Mouse (Mus musculus): ENCODE results near the gene Sdr39u1. TPM values are rescaled to one million over a fixed set of nuclear protein-coding genes. Genes with fewer than 3 reads are reported as not detected.

The Sdr39u1 gene
- polyA plus RNA-seq, 1 experiment from 2014 or later = 89.2 TPM

- H3K9me3 ChIP-seq (ENCODE audit: control insufficient read depth, low read length) = no peaks in the 10 kb centered on the region
- no peaks in the 10 kb centered on the region for H3K27me3 ChIP-seq (replicated peaks; ENCODE audit: control insufficient read depth, insufficient read depth, low read length)
- H3K4me1 ChIP-seq (ENCODE audit: control insufficient read depth, insufficient read depth, low read length) = no peaks in the 10 kb centered on the region
- WGBS = 50% methylated on average over 7 of the region's 7 CpGs
- H3K9ac ChIP-seq (ENCODE audit: low read depth, low read length) = no peak overlapping the region
- H3K27ac ChIP-seq (ENCODE audit: low read length) = no peak overlapping the region
- H3K36me3 ChIP-seq (ENCODE audit: control insufficient read depth, insufficient read depth, low read length) = no peaks in the 10 kb centered on the region
- H3K4me3 ChIP-seq (ENCODE audit: low read length) = no peak overlapping the region
- H3K4me2 ChIP-seq (ENCODE audit: low read depth, low read length) = no peak overlapping the region
- ATAC-seq = no peak
Measured at GRCm38 (mm10) chr14:55922475-55923232, 22.6 kb upstream of the Sdr39u1 start.

DNA sequence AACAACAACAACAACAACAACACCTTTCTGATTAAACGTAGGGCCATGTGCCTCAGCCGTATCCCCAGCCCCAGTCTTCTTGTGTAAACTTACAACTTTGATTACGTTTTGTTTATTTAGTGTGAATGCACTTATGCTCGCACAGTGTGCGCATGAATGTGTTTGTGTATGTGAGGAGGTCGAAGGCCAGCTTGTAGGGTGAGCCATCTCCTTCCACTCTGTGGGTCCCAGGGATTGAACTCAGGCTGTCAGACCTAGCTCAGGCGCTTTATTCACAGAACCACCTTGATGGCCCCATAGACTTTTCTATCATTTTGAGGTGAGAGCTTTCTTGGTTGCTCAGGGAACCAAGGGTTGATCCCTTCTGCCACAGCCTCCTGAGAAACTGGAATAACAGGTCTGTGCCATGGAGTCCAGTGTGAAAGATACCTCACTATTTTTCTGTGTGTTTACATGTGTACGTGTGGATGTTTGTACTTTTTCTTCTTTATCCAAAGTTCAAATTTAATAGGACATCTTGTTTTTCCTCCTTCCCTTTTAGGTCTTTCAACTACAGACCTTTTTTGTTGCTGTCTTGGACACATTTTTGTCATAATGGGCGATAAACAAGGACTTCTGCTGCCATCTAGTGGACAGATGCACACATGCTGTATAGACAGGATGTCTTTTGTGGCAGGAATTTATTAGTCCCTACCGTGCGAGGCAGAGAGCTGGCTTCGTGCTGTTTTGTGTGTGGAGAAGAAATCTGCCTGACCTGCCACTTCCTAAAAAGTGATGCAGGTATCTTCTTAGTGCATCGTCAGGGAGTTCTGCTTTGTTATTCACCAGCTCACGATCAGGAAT, 18.4 kb upstream of the Sdr39u1 start:
- Histone ChIP-seq H3K9me3 (ENCODE audit: control insufficient read depth, low read length) (no peaks in the 10 kb centered on the region), H3K4me3 (ENCODE audit: low read length) (no peak overlapping the region), H3K27me3 (replicated peaks; ENCODE audit: control insufficient read depth, insufficient read depth, low read length) (no peaks in the 10 kb centered on the region), H3K9ac (ENCODE audit: low read depth, low read length) (0 out of 2 replicates have a peak overlapping the region, but pooled peaks have one; percentile 20), H3K4me2 (ENCODE audit: low read depth, low read length) (no peak overlapping the region), H3K4me1 (ENCODE audit: control insufficient read depth, insufficient read depth, low read length) (no peaks in the 10 kb centered on the region), H3K27ac (ENCODE audit: low read length) (no peak overlapping the region), H3K36me3 (ENCODE audit: control insufficient read depth, insufficient read depth, low read length) (no peaks in the 10 kb centered on the region)
- peak; percentile 86 for ATAC-seq
- WGBS = 20% methylated on average over 14 of the region's 14 CpGs

DNA sequence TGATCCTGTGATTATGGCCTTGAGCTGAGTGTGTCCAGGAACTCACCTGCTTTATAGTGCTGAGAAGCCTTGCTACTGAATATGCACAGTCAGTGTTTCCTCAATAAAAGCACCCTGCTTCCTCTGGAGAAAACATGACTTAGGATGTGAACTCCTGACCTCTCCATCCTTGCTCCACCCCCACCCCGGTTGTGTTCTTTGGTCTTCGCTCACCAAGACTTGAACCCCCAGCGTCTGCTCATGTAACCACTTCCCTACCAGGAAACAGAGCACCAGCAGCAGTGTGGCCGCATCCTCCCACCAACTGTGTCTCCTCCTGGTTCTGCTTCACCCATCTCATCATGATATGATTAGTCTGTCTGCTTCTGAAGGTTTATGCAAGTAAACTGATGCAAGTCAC, 13.3 kb upstream of the Sdr39u1 start:
- no peak overlapping the region for H3K4me3 ChIP-seq (ENCODE audit: low read length)
- no peak overlapping the region for H3K27ac ChIP-seq (ENCODE audit: low read length)
- no peak for ATAC-seq
- H3K4me1 ChIP-seq (ENCODE audit: control insufficient read depth, insufficient read depth, low read length) = no peaks in the 10 kb centered on the region
- no peaks in the 10 kb centered on the region for H3K27me3 ChIP-seq (replicated peaks; ENCODE audit: control insufficient read depth, insufficient read depth, low read length)
- 42% methylated on average over 4 of the region's 4 CpGs for WGBS
- no peaks in the 10 kb centered on the region for H3K9me3 ChIP-seq (ENCODE audit: control insufficient read depth, low read length)
- no peaks in the 10 kb centered on the region for H3K36me3 ChIP-seq (ENCODE audit: control insufficient read depth, insufficient read depth, low read length)
- H3K9ac ChIP-seq (ENCODE audit: low read depth, low read length) = no peak overlapping the region
- H3K4me2 ChIP-seq (ENCODE audit: low read depth, low read length) = no peak overlapping the region

- 19% methylated on average over 1 of the region's 1 CpGs for WGBS
- Histone ChIP-seq H3K4me2 (ENCODE audit: low read depth, low read length) (no peak overlapping the region), H3K36me3 (ENCODE audit: control insufficient read depth, insufficient read depth, low read length) (no peaks in the 10 kb centered on the region), H3K9ac (ENCODE audit: low read depth, low read length) (no peak overlapping the region), H3K27ac (ENCODE audit: low read length) (no peak overlapping the region), H3K9me3 (ENCODE audit: control insufficient read depth, low read length) (no peaks in the 10 kb centered on the region), H3K27me3 (replicated peaks; ENCODE audit: control insufficient read depth, insufficient read depth, low read length) (no peaks in the 10 kb centered on the region), H3K4me3 (ENCODE audit: low read length) (no peak overlapping the region), H3K4me1 (ENCODE audit: control insufficient read depth, insufficient read depth, low read length) (peaks cover 6% of the 10 kb centered on the region)
- ATAC-seq = no peak
Measured at GRCm38 (mm10) chr14:55905518-55905917, 5.4 kb upstream of the Sdr39u1 start.

GRCm38 (mm10) chr14:55900414-55900755, 292 bp upstream of the Sdr39u1 start:
- peak overlapping the region; percentile 75 for H3K27ac ChIP-seq (ENCODE audit: low read length)
- H3K4me3 ChIP-seq (ENCODE audit: low read length) = peak overlapping the region; percentile 52
- H3K4me2 ChIP-seq (ENCODE audit: low read depth, low read length) = peak overlapping the region; percentile 89
- peaks cover 7% of the 10 kb centered on the region; the same call in 1 of the 2 replicates for H3K36me3 ChIP-seq (ENCODE audit: control insufficient read depth, insufficient read depth, low read length)
- peak; percentile 31 for ATAC-seq
- H3K9ac ChIP-seq (ENCODE audit: low read depth, low read length) = peak overlapping the region; percentile 75
- 6% methylated on average over 12 of the region's 12 CpGs for WGBS
- no peaks in the 10 kb centered on the region for H3K27me3 ChIP-seq (replicated peaks; ENCODE audit: control insufficient read depth, insufficient read depth, low read length)
- H3K4me1 ChIP-seq (ENCODE audit: control insufficient read depth, insufficient read depth, low read length) = peaks cover 14% of the 10 kb centered on the region
- H3K9me3 ChIP-seq (ENCODE audit: control insufficient read depth, low read length) = no peaks in the 10 kb centered on the region

DNA sequence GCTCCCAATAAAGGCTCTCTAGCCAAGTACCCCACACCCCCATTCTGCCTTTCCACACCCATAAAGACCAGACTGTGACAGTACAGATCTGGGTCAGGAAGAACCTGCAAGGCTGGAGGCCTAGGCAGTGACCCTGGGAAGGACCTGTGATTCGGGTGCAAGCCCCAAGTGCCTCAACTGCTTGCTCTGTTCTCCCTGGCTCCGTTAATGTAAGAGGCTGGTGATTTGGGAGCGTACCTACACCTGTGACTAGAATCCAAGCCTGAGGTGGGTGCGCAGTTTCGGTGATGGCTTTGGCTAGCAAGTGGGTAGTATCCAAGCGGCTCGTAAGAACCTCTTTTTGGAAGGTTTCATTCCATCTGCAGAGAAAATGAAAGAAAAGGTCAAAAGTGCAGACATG, 1.1 kb downstream of the Sdr39u1 start:
- Histone ChIP-seq H3K4me1 (ENCODE audit: control insufficient read depth, insufficient read depth, low read length) (peaks cover 14% of the 10 kb centered on the region), H3K4me2 (ENCODE audit: low read depth, low read length) (peak overlapping the region; percentile 89), H3K9me3 (ENCODE audit: control insufficient read depth, low read length) (no peaks in the 10 kb centered on the region), H3K4me3 (ENCODE audit: low read length) (peak overlapping the region; percentile 52; the same call in 1 of the 2 replicates), H3K9ac (ENCODE audit: low read depth, low read length) (peak overlapping the region; percentile 75; the same call in 1 of the 2 replicates), H3K27me3 (replicated peaks; ENCODE audit: control insufficient read depth, insufficient read depth, low read length) (no peaks in the 10 kb centered on the region), H3K36me3 (ENCODE audit: control insufficient read depth, insufficient read depth, low read length) (peaks cover 12% of the 10 kb centered on the region; the same call in 1 of the 2 replicates), H3K27ac (ENCODE audit: low read length) (peak overlapping the region; percentile 75)
- ATAC-seq = no peak
- WGBS = 88% methylated on average over 7 of the region's 7 CpGs

DNA sequence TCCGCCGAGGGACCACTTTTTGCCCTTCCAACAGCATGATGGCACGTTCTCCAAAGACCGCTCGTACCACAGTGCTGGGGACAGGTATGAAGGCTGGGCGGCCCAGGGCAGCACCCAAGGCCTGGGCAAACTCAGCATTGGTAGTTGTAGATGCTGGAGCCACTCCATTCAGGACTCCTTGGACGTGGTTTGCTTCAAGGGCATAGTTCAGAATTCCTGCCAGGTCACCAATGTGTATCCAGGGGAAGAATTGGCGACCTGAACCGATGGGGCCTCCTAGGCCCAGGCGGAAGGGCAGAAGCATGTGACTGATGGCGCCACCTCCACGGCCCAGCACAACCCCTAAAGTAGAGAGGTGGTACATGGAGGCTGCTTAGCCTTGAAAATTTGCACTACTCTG, 2.4 kb downstream of the Sdr39u1 start:
- H3K4me1 ChIP-seq (ENCODE audit: control insufficient read depth, insufficient read depth, low read length) = peaks cover 14% of the 10 kb centered on the region
- peak overlapping the region; percentile 4; the same call in 1 of the 2 replicates for H3K27ac ChIP-seq (ENCODE audit: low read length)
- H3K36me3 ChIP-seq (ENCODE audit: control insufficient read depth, insufficient read depth, low read length) = peaks cover 12% of the 10 kb centered on the region; the same call in 1 of the 2 replicates
- H3K4me2 ChIP-seq (ENCODE audit: low read depth, low read length) = no peak overlapping the region
- no peaks in the 10 kb centered on the region for H3K9me3 ChIP-seq (ENCODE audit: control insufficient read depth, low read length)
- WGBS = 90% methylated on average over 12 of the region's 12 CpGs
- no peaks in the 10 kb centered on the region for H3K27me3 ChIP-seq (replicated peaks; ENCODE audit: control insufficient read depth, insufficient read depth, low read length)
- ATAC-seq = no peak
- no peak overlapping the region for H3K4me3 ChIP-seq (ENCODE audit: low read length)
- no peak overlapping the region for H3K9ac ChIP-seq (ENCODE audit: low read depth, low read length)

- no peak for ATAC-seq
- Histone ChIP-seq H3K27ac (ENCODE audit: low read length) (no peak overlapping the region), H3K4me2 (ENCODE audit: low read depth, low read length) (peak overlapping the region; percentile 77), H3K9me3 (ENCODE audit: control insufficient read depth, low read length) (no peaks in the 10 kb centered on the region), H3K9ac (ENCODE audit: low read depth, low read length) (peak overlapping the region; percentile 88; the same call in 1 of the 2 replicates), H3K4me3 (ENCODE audit: low read length) (no peak overlapping the region), H3K27me3 (replicated peaks; ENCODE audit: control insufficient read depth, insufficient read depth, low read length) (no peaks in the 10 kb centered on the region), H3K36me3 (ENCODE audit: control insufficient read depth, insufficient read depth, low read length) (peaks cover 23% of the 10 kb centered on the region), H3K4me1 (ENCODE audit: control insufficient read depth, insufficient read depth, low read length) (peaks cover 32% of the 10 kb centered on the region)
- WGBS = 82% methylated on average over 24 of the region's 24 CpGs
Measured at GRCm38 (mm10) chr14:55886571-55887382, 13.3 kb downstream of the Sdr39u1 start.

Data from intestine, embryonic 16.5 days (tissue).